Mouse (Mus musculus) lung, embryonic 16.5 days (tissue): Measurements from ENCODE around the gene Ngp. TPM values are rescaled to one million over a fixed set of nuclear protein-coding genes. Genes with fewer than 3 reads are reported as not detected.
"Not testable (repeated sequence)": the region's sequence is repeated elsewhere in the genome, so short reads cannot be mapped to it uniquely, and the experiment has no call there.

Experiments
- ATAC-seq: fragments of 200-750 bp; cut with Nextera tagmentation; 2 replicates; pipeline ENCODE4 v1.8.0; 2017; ENCODE audit warnings: low read depth, mild to moderate bottlenecking, moderate library complexity
- H3K27ac ChIP-seq: fragments of 300-500 bp; sonication (generic); 2 replicates; pipeline ENCODE4 v1.5.1; 2014; ENCODE audit warnings: mild to moderate bottlenecking, control low read depth, low read length
- H3K27me3 ChIP-seq: fragments of 300-500 bp; sonication (generic); 2 replicates; pipeline ENCODE4 v1.6.1; 2014; ENCODE audit warnings: low read depth, low read length, mixed read lengths; ENCODE audit not compliant: control insufficient read depth, insufficient read depth
- H3K36me3 ChIP-seq: fragments of 300-500 bp; sonication (generic); 2 replicates; pipeline ENCODE4 v1.6.1; 2014; ENCODE audit warnings: low read length; ENCODE audit not compliant: control insufficient read depth, insufficient read depth
- H3K4me1 ChIP-seq: fragments of 300-500 bp; sonication (generic); replicated peaks from 2 replicates; pipeline ENCODE4 v1.6.1; 2014; ENCODE audit warnings: low read length, mixed read lengths; ENCODE audit not compliant: control insufficient read depth, insufficient read depth
- H3K4me2 ChIP-seq: fragments of 300-500 bp; sonication (generic); 2 replicates; pipeline ENCODE4 v1.6.1; 2014; ENCODE audit warnings: low read depth, low read length, control low read depth
- H3K4me3 ChIP-seq: fragments of 300-500 bp; sonication (generic); 2 replicates; pipeline ENCODE4 v1.5.1; 2014; ENCODE audit warnings: mild to moderate bottlenecking, low read length, control low read depth
- H3K9ac ChIP-seq: fragments of 300-500 bp; sonication (generic); 2 replicates; pipeline ENCODE4 v1.6.1; 2014; ENCODE audit warnings: low read length, control low read depth
- H3K9me3 ChIP-seq: fragments of 300-500 bp; sonication (generic); 2 replicates; pipeline ENCODE4 v1.6.1; 2016; ENCODE audit warnings: low read length; ENCODE audit not compliant: control insufficient read depth
- WGBS: fragments of 180-500 bp; shearing (Covaris S2); extraction: QIAGEN DNeasy Blood & Tissue Kit; methylation state at CpG from one replicate; pipeline ENCODE4 v1.1.7; 2014; 5-methylcytosine and 5-hydroxymethylcytosine counted together
- polyA plus RNA-seq: library from polyadenylated mRNA; unstranded; fragments of >200 nt; fragmentation: Nextera tagmentation; extraction: Ambion mirVana; gene quantifications from 2 replicates; pipeline ENCODE4 v1.2.1, GENCODE M21; 2015

Gene Ngp
- polyA plus RNA-seq, 1 experiment from 2014 or later = 3.3 TPM

DNA sequence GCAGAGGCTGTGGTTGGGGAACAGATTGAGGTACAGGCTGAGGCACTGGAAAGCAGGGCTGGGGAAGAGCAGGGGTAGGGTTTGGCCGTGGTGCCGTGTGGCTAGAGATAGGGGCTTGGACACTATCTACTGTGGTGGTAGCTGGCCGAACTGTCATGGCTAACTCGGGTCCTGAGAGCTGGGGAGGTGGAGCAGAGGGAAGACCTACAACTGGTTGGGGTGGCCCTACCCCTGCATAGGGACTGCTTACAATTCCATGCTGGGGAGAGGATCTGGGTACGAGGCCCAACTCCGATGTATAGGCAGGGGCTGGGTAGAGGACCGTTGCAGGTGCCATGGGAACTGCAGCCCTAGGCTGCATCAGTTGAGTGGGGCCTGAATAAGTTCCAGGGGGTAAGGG is 31.5 kb upstream of the Ngp start:
- Histone ChIP-seq H3K27ac (no peak overlapping the region), H3K9me3 (no peaks in the 10 kb centered on the region), H3K36me3 (peaks cover 57% of the 10 kb centered on the region), H3K4me1 (no peaks in the 10 kb centered on the region), H3K4me2 (no peak overlapping the region), H3K4me3 (no peak overlapping the region), H3K9ac (no peak overlapping the region), H3K27me3 (no peaks in the 10 kb centered on the region)
- no peak for ATAC-seq
- WGBS = 91% methylated on average over 7 of the region's 7 CpGs

DNA sequence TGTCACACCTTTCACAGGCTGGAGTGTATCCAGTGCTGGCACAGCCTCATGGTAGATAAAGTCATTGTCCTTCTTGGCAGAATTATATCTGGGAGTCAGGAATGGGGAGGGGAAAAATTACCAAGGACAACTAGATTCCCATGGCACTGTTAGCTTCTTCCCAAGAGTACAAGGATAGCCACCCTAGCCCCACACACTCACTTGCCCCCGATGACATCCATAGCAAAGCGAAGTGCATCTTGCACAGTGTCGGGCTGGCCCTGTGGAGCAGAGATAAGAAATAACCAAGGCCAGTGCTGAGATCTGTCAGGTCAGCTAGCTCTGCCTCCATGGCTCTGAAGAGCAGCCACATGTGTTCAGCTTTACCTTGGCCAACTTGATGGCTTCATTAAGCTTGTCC is 28.7 kb upstream of the Ngp start:
- no peak for ATAC-seq
- Histone ChIP-seq H3K9ac (no peak overlapping the region), H3K4me1 (no peaks in the 10 kb centered on the region), H3K4me3 (no peak overlapping the region), H3K36me3 (peaks cover 47% of the 10 kb centered on the region), H3K27me3 (no peaks in the 10 kb centered on the region), H3K9me3 (no peaks in the 10 kb centered on the region), H3K27ac (no peak overlapping the region), H3K4me2 (no peak overlapping the region)
- WGBS = 93% methylated on average over 3 of the region's 3 CpGs

DNA sequence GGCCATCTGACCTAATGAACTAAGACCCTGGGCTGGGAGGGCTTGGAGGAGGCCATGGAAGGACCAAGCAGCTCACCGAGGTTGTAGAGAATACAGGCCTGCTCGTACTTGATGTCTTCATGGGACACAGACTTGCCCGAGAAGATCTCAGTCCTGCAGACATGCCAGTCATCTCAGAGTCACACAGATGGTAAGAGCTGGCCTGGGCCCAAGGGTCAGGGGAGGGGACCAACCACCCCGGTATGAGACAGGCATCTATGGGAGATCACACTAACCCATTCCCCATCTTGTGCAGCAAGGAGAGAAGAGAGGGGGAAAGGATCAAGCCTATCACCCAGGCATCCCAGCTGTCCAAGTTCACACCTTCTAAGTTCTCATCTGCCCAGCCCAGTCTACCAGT is 26.3 kb upstream of the Ngp start:
- H3K4me3 ChIP-seq = no peak overlapping the region
- peaks cover 31% of the 10 kb centered on the region for H3K36me3 ChIP-seq
- no peak overlapping the region for H3K27ac ChIP-seq
- no peaks in the 10 kb centered on the region for H3K9me3 ChIP-seq
- no peaks in the 10 kb centered on the region for H3K27me3 ChIP-seq
- no peak overlapping the region for H3K4me2 ChIP-seq
- WGBS = 87% methylated on average over 4 of the region's 4 CpGs
- no peak overlapping the region for H3K9ac ChIP-seq
- no peaks in the 10 kb centered on the region for H3K4me1 ChIP-seq
- no peak for ATAC-seq

DNA sequence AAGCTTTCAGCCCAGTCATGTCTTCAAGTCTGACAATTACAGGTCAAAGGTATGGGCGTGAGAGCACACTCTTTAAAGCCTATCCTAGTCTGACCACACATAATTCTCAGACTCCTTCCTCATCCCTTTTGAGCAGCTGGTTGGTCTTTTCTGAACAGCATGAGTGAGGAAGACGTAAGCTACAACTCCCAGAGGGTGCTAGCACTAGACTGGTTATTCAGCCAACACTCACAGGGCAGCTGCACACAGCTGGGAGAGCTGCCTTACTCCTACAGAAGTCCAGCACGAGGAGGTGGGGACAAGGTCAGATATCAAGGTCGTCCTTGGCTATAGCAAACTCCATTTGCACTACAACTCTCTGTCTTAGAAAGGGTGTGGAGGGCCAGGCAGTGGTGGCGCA is 18.9 kb upstream of the Ngp start:
- ATAC-seq = peak; percentile 34; the same call in 1 of the 2 replicates
- no peaks in the 10 kb centered on the region for H3K27me3 ChIP-seq
- peaks cover 3% of the 10 kb centered on the region; the same call in 1 of the 2 replicates for H3K36me3 ChIP-seq
- no peak overlapping the region for H3K4me3 ChIP-seq
- H3K4me1 ChIP-seq = no peaks in the 10 kb centered on the region
- no peak overlapping the region for H3K9ac ChIP-seq
- 66% methylated on average over 5 of the region's 5 CpGs for WGBS
- H3K9me3 ChIP-seq = no peaks in the 10 kb centered on the region
- H3K4me2 ChIP-seq = no peak overlapping the region
- H3K27ac ChIP-seq = no peak overlapping the region

DNA sequence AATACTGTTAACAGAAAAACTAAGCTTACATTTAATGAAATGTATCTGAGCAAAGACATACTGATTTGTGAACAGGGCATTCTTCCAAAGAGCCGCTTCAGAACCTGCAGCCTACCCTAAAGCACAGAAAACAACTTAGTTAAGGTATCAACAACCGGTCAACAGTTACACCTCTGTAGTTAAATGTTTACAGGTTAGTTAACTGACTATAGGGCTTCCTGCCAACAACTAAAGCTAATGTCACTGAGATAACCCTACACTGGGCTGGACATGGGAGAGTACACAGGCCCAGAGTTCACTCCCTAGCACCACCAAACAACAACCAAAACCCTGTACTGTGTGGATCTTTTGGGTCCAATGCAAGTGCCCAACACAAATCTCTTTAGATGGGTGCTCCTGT is 16.8 kb upstream of the Ngp start:
- no peak for ATAC-seq
- Histone ChIP-seq H3K27ac (no peak overlapping the region), H3K9ac (no peak overlapping the region), H3K36me3 (no peaks in the 10 kb centered on the region), H3K4me1 (peaks cover 7% of the 10 kb centered on the region), H3K4me2 (no peak overlapping the region), H3K4me3 (no peak overlapping the region), H3K9me3 (no peaks in the 10 kb centered on the region), H3K27me3 (no peaks in the 10 kb centered on the region)
- WGBS = 94% methylated on average over 2 of the region's 2 CpGs

DNA sequence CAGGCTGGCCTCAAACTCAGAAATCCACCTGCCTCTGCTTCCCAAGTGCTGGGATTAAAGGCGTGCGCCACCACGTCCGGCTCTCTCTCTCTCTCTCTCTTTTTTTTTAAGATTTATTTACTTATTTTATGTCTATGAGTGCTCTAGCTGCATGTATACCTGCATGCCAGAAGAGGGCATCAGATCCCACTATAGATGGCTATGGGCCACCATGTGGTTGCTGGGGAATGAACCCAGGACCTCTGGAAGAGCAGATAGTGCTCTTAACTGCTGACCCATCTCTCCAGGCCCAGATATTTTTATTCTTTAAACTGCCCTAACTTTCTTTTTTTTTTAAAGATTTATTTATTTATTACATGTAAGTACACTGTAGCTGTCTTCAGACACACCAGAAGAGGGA is 16.3 kb upstream of the Ngp start:
- not testable (repeated sequence) for H3K4me3 ChIP-seq, ATAC-seq, H3K4me1 ChIP-seq, H3K27me3 ChIP-seq, H3K9ac ChIP-seq, H3K4me2 ChIP-seq, H3K36me3 ChIP-seq, H3K9me3 ChIP-seq, H3K27ac ChIP-seq
- WGBS = 76% methylated on average over 4 of the region's 4 CpGs

DNA sequence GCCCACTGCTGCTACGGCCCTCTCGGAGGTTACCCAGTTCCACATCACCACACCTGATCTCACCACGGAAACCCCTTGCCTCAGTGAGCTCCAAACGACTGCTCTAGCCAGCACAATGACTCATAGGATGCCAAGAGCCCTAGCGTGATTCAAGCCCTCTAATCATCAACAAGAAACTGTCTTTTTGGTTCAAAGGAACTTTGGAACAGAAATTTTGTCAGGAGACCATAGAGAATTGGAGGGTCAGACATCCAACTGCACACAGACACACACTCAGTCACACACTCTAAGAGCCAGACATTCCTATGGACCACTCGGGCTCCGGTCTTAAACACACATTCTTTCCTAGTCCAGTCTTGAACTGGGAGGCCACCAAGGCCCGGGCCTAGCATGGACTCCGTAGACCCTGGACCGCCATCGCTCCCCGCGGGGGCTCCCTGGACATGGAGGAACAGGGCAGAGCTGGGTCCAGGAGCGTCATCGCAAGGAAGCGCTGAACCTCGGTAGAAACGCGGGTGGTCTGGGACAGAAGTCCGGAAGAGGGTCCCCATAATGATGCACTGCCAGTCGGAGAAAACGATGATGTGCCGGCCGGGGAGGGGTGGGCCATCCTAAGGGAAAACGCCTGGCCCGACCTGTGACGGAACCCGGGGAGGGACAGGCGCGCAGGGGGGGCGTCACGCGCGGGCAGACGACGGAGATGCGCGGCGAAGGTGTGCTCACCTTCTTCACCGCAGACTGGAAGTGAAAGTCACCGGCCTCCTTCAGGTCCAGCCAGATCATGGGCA is 12.0 kb upstream of the Ngp start:
- Histone ChIP-seq H3K27me3 (no peaks in the 10 kb centered on the region), H3K9ac (peak overlapping the region; percentile 96), H3K4me2 (peak overlapping the region; percentile 92), H3K4me1 (peaks cover 12% of the 10 kb centered on the region), H3K9me3 (no peaks in the 10 kb centered on the region), H3K27ac (peak overlapping the region; percentile 66), H3K4me3 (peak overlapping the region; percentile 98), H3K36me3 (no peaks in the 10 kb centered on the region)
- peak; percentile 56 for ATAC-seq
- 2% methylated on average over 41 of the region's 41 CpGs for WGBS

DNA sequence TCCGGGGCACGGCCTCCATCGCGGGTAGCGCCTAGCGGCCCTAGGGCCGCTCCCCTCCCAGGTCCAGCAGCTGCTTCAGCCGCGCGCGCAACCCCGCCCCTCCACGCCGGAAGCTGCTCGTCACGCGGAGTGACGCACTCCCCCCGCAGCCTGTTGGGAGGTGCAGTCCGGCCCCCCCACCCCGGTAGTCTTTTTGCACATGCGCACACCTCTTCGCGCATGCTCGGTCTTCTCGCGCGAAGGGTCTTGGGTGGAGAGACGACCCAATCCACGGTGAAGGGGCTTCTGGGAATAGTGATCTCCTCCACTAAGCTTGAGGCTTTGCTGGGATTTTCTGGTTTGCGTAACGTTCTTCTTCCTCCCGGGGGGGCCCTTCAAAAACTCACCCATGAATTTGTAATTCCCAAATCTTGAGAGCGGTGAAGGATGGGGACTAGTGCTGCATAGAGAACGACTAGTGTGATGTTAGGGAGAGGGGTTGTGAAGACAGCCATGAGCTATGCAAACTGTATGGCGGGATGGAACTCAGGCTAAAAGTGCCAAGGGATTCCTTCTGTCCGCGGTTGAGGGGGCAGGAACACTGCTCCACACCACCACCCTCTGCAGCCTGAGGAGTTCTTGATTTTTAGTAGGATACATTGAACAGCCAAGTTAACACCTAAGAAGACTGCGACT is 11.3 kb upstream of the Ngp start, which contains the start of gene Ptpn23:
Ptpn23 (minus strand) TSS at position 115 of the 675 bp plus-strand sequence.
- peak within 1 kb of the TSS; percentile 96 for H3K9ac ChIP-seq
- no peaks in the 10 kb centered on the region for H3K9me3 ChIP-seq
- peak within 1 kb of the TSS; percentile 96 for H3K4me2 ChIP-seq
- H3K4me1 ChIP-seq = peaks cover 18% of the 10 kb centered on the region
- peak; percentile 96 for ATAC-seq
- H3K4me3 ChIP-seq = peak within 1 kb of the TSS; percentile 98
- under 1% methylated on average over 39 of the region's 39 CpGs for WGBS
- peak within 1 kb of the TSS; percentile 88 for H3K27ac ChIP-seq
- no peaks in the 10 kb centered on the region for H3K36me3 ChIP-seq
- no peaks in the 10 kb centered on the region for H3K27me3 ChIP-seq
